Mouse (Mus musculus): Measurements from ENCODE around the gene Trmt13. TPM values are rescaled to one million over a fixed set of nuclear protein-coding genes. Genes with fewer than 3 reads are reported as not detected.

Trmt13 gene
- polyA plus RNA-seq, 1 experiment: 2.9 TPM

DNA sequence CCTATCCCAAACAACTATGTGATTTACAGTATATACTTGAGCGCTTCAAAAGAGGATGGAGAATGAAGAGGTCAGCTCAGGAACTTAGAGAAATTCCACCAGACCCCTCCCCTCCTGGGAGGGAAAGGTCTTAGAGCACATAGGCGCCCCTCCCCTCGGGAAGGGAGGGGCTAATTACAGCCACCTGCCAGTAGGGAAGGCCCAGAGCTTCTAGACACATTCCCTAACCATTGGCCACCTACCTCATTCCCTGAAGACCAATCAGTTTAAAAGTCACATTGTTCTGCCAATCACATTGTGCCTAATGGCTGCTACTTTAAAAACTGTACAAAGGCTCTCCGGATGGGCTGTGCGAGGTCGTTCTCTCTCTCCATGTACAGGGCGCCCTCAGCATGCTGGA lies 8.3 kb upstream of the Trmt13 start:
- H3K27me3 ChIP-seq (ENCODE audit: control insufficient read depth, insufficient read depth, insufficient read length): no peaks in the 10 kb centered on the region
- H3K4me2 ChIP-seq (ENCODE audit: low read depth): no peak overlapping the region
- H3K4me3 ChIP-seq: no peak overlapping the region
- H3ac ChIP-seq (ENCODE audit: control insufficient read depth, insufficient read length): no peak overlapping the region
- TF ChIP-seq USF1 (IDR thresholded peaks at IDR 0.05; ENCODE audit: low read depth) (no peak), POLR2A (IDR thresholded peaks at IDR 0.05; ENCODE audit: insufficient read length, low read depth) (no peak), E2F4 (IDR thresholded peaks at IDR 0.05; ENCODE audit: insufficient read depth) (no peak), REST (IDR thresholded peaks at IDR 0.05; ENCODE audit: insufficient read depth, insufficient read length) (no peak), TCF3 (IDR thresholded peaks at IDR 0.05; ENCODE audit: insufficient read length, low read depth) (no peak)
- no peaks in the 10 kb centered on the region for H3K36me3 ChIP-seq (ENCODE audit: control insufficient read depth, insufficient read depth)
- no peaks in the 10 kb centered on the region for H3K79me2 ChIP-seq (ENCODE audit: control insufficient read depth, insufficient read depth)

DNA sequence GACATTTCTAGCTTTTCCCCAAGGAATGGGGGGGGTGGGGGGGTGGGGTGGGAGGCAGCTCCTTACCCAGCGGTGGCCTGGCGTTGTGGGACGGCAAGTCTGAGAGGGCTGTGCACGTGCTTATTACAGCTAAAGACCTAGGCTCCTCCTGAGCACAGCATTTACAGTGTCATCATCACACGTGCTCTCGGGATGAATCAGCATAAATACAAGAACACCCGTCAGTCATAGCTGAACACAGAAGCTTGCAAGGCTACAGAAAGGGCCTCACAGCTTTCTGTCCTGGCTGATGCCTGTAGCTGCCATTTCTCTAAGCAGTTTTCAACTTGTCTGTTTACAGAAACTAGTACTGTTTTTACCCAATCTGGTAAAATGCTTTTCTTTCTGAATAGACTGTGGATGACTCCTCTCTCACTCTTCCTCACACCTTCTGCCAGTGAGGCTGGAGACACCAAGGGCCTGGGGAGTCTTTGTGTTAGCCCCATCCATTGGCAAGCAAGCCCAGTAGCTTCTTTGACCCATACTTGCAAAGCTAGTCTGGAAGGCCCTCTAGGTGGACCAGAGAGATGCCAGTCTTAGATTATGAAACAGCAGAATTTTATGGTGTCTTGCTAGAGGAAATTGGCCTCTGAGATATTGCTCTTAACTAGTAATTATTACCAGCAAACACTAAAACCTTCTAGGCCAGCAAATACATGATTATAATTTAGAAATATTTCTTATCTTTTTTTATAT lies 6.4 kb upstream of the Trmt13 start:
- no peaks in the 10 kb centered on the region for H3K36me3 ChIP-seq (ENCODE audit: control insufficient read depth, insufficient read depth)
- no peak overlapping the region for H3K4me3 ChIP-seq
- no peaks in the 10 kb centered on the region for H3K79me2 ChIP-seq (ENCODE audit: control insufficient read depth, insufficient read depth)
- H3K4me2 ChIP-seq (ENCODE audit: low read depth): no peak overlapping the region
- H3K27me3 ChIP-seq (ENCODE audit: control insufficient read depth, insufficient read depth, insufficient read length): no peaks in the 10 kb centered on the region
- no peak overlapping the region for H3ac ChIP-seq (ENCODE audit: control insufficient read depth, insufficient read length)
- no peak for TF ChIP-seq E2F4 (IDR thresholded peaks at IDR 0.05; ENCODE audit: insufficient read depth)

DNA sequence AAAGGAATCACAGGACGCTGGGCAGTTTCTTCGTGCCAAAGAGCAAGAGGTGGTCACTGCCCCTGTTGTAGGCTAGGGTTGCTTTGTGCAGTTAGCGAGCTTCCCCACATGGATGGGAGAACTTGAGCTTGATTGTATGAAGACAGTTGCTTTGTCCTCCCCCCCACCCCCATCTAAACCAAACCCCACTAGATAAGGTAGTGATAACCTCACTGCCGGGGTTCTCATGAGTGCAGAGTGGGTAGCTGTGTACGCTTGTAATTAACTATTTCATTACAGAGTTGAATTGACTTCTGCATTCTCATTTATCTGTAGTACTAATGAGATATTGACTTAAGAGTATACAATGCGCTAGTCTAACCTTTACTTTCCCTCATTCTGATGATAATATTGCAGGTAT lies 4.5 kb upstream of the Trmt13 start:
- no peaks in the 10 kb centered on the region for H3K27me3 ChIP-seq (ENCODE audit: control insufficient read depth, insufficient read depth, insufficient read length)
- no peaks in the 10 kb centered on the region for H3K36me3 ChIP-seq (ENCODE audit: control insufficient read depth, insufficient read depth)
- no peak for TF ChIP-seq MAX (IDR thresholded peaks at IDR 0.05; ENCODE audit: low read depth)
- no peak for TF ChIP-seq USF1 (IDR thresholded peaks at IDR 0.05; ENCODE audit: low read depth)
- TF ChIP-seq TCF3 (IDR thresholded peaks at IDR 0.05; ENCODE audit: insufficient read length, low read depth): no peak
- TF ChIP-seq CEBPB (IDR thresholded peaks at IDR 0.05; ENCODE audit: insufficient read depth, poor library complexity, severe bottlenecking): no peak
- TF ChIP-seq POLR2A (IDR thresholded peaks at IDR 0.05; ENCODE audit: insufficient read length, low read depth): no peak
- TF ChIP-seq MYOD1 (IDR thresholded peaks at IDR 0.05; ENCODE audit: control insufficient read depth in 1 of 3, insufficient read length in 2 of 3, low read depth in 2 of 3): no peak
- TF ChIP-seq E2F4 (IDR thresholded peaks at IDR 0.05; ENCODE audit: insufficient read depth): no peak
- no peak for TF ChIP-seq POLR2AphosphoS2 (IDR thresholded peaks at IDR 0.05; ENCODE audit: insufficient read length, low read depth)
- TF ChIP-seq SRF (IDR thresholded peaks at IDR 0.05; ENCODE audit: control insufficient read depth, insufficient read length, low read depth): no peak
- TF ChIP-seq REST (IDR thresholded peaks at IDR 0.05; ENCODE audit: insufficient read depth, insufficient read length): no peak
- TF ChIP-seq MYOG (IDR thresholded peaks at IDR 0.05; ENCODE audit: control insufficient read depth in 1 of 3, insufficient read depth in 1 of 3, insufficient read length in 2 of 3, low read depth in 2 of 3): no peak
- no peak for TF ChIP-seq TCF12 (IDR thresholded peaks at IDR 0.05; ENCODE audit: insufficient read depth, poor library complexity, severe bottlenecking)
- no peak overlapping the region for H3K4me2 ChIP-seq (ENCODE audit: low read depth)
- no peak overlapping the region for H3K4me3 ChIP-seq
- H3ac ChIP-seq (ENCODE audit: control insufficient read depth, insufficient read length): no peak overlapping the region
- no peaks in the 10 kb centered on the region for H3K79me2 ChIP-seq (ENCODE audit: control insufficient read depth, insufficient read depth)

DNA sequence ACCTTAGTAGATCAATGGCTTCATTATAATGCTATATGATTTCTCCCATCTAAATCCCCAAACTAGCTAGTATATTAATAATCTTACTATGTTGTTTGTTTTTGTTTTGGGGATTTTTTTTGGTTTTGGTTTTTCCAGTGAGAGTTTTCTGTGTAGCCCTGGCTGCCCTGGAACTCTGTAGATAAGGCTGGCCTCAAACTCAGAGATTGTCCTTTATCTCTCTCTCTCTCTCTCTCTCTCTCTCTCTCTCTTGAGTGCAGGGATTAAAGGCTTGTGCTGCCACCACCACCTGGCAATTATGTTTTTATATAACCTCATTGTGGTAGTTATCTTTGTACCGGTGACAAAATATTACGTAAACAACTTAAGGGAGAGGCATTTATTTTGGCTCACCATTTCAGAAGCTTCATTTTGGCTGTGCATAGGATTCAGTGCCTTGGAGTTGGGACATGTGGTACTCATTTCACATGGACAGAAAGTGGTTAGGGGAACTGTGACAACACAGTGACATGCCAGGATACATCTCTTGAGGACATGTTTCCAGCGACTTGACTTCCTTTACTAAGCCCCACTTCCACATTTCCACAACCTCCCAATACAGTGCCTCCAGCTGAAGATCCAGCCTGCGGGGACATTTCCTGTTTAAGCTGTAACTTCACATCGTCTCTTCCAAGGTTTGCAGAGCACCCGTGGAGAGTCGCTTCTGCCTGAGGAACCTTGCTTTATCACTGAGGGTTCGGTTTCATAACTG lies 1.1 kb upstream of the Trmt13 start:
- no peak overlapping the region for H3K4me3 ChIP-seq
- no peaks in the 10 kb centered on the region for H3K79me2 ChIP-seq (ENCODE audit: control insufficient read depth, insufficient read depth)
- no peak overlapping the region for H3ac ChIP-seq (ENCODE audit: control insufficient read depth, insufficient read length)
- no peak overlapping the region for H3K4me2 ChIP-seq (ENCODE audit: low read depth)
- H3K27me3 ChIP-seq (ENCODE audit: control insufficient read depth, insufficient read depth, insufficient read length): no peaks in the 10 kb centered on the region
- H3K36me3 ChIP-seq (ENCODE audit: control insufficient read depth, insufficient read depth): no peaks in the 10 kb centered on the region
- TF ChIP-seq MYOG (IDR thresholded peaks at IDR 0.05; ENCODE audit: control insufficient read depth in 1 of 3, insufficient read depth in 1 of 3, insufficient read length in 2 of 3, low read depth in 2 of 3): no peak
- no peak for TF ChIP-seq TCF12 (IDR thresholded peaks at IDR 0.05; ENCODE audit: insufficient read depth, poor library complexity, severe bottlenecking)
- TF ChIP-seq SRF (IDR thresholded peaks at IDR 0.05; ENCODE audit: control insufficient read depth, insufficient read length, low read depth): no peak

DNA sequence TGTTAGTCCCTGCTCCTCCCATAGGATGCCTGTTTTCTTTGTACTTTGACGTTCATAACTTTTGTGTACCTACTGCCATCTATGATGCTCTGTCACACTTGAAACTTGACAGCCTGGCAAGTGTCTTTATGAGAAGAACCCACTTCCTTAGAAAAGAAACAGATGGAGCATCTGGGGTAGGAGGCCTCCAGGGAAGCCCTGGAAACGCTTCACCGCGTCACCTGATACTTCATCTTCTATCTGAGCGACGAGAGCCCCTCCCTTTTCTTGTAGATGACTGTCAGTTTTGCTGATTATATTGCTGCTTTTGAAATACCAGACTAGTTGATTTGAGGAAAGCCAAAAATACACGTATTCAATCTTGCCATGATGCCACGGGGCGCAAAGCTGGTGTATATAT lies 9.8 kb downstream of the Trmt13 start:
- no peak overlapping the region for H3K4me2 ChIP-seq (ENCODE audit: low read depth)
- no peaks in the 10 kb centered on the region for H3K27me3 ChIP-seq (ENCODE audit: control insufficient read depth, insufficient read depth, insufficient read length)
- no peaks in the 10 kb centered on the region for H3K79me2 ChIP-seq (ENCODE audit: control insufficient read depth, insufficient read depth)
- peaks cover 5% of the 10 kb centered on the region for H3K36me3 ChIP-seq (ENCODE audit: control insufficient read depth, insufficient read depth)
- H3K4me3 ChIP-seq: no peak overlapping the region
- TF ChIP-seq MAX (IDR thresholded peaks at IDR 0.05; ENCODE audit: low read depth) (no peak), REST (IDR thresholded peaks at IDR 0.05; ENCODE audit: insufficient read depth, insufficient read length) (no peak), MYOD1 (IDR thresholded peaks at IDR 0.05; ENCODE audit: control insufficient read depth in 1 of 3, insufficient read length in 2 of 3, low read depth in 2 of 3) (no peak), MYOG (IDR thresholded peaks at IDR 0.05; ENCODE audit: control insufficient read depth in 1 of 3, insufficient read depth in 1 of 3, insufficient read length in 2 of 3, low read depth in 2 of 3) (no peak), POLR2A (IDR thresholded peaks at IDR 0.05; ENCODE audit: insufficient read length, low read depth) (no peak), E2F4 (IDR thresholded peaks at IDR 0.05; ENCODE audit: insufficient read depth) (no peak), SRF (IDR thresholded peaks at IDR 0.05; ENCODE audit: control insufficient read depth, insufficient read length, low read depth) (no peak), TCF12 (IDR thresholded peaks at IDR 0.05; ENCODE audit: insufficient read depth, poor library complexity, severe bottlenecking) (no peak), TCF3 (IDR thresholded peaks at IDR 0.05; ENCODE audit: insufficient read length, low read depth) (no peak), USF1 (IDR thresholded peaks at IDR 0.05; ENCODE audit: low read depth) (no peak), POLR2AphosphoS2 (IDR thresholded peaks at IDR 0.05; ENCODE audit: insufficient read length, low read depth) (no peak), CEBPB (IDR thresholded peaks at IDR 0.05; ENCODE audit: insufficient read depth, poor library complexity, severe bottlenecking) (no peak)
- H3ac ChIP-seq (ENCODE audit: control insufficient read depth, insufficient read length): no peak overlapping the region
